Mouse (Mus musculus) thymus, postnatal 0 days (tissue): ENCODE data around the gene Mov10. TPM values are rescaled to one million over a fixed set of nuclear protein-coding genes. Genes with fewer than 3 reads are reported as not detected.

Experiments used
- polyA plus RNA-seq: library from polyadenylated mRNA; unstranded; fragments of >200 nt; fragmentation: Nextera tagmentation; extraction: Ambion mirVana; gene quantifications from 2 replicates; pipeline ENCODE4 v1.2.1, GENCODE M21; 2015

Mov10 gene
- polyA plus RNA-seq, 1 experiment from 2014 or later: 29.9 TPM

Other genes starting within 250 kb of the Mov10 start
- 82.5 and 84.3 TPM in 2 replicates for gene Slc16a1, start 179.9 kb downstream of the Mov10 start, polyA plus RNA-seq
- 1.9 and 2.3 TPM in 2 replicates for gene Ppm1j, start 37.5 kb downstream of the Mov10 start, polyA plus RNA-seq
- not detected in 2 replicates for gene Fam19a3, start 36.7 kb downstream of the Mov10 start, polyA plus RNA-seq
- gene Rhoc, start 30.2 kb downstream of the Mov10 start, polyA plus RNA-seq: 26.4 and 30.8 TPM in 2 replicates
- 27.0 and 31.7 TPM in 2 replicates for gene St7l, start 45.4 kb upstream of the Mov10 start, polyA plus RNA-seq
- 256 and 277 TPM in 2 replicates for gene Capza1, start 45.9 kb upstream of the Mov10 start, polyA plus RNA-seq
- 0.13 and 0.24 TPM in 2 replicates for gene Wnt2b, start 143.4 kb upstream of the Mov10 start, polyA plus RNA-seq
- gene Cttnbp2nl, start 234.6 kb upstream of the Mov10 start, polyA plus RNA-seq: 6.7 TPM in 2 replicates
- not detected in 2 replicates for gene 4930564D02Rik, start 248.3 kb upstream of the Mov10 start, polyA plus RNA-seq